Mouse (Mus musculus): ENCODE results near the gene Nceh1. TPM values are rescaled to one million over a fixed set of nuclear protein-coding genes. Genes with fewer than 3 reads are reported as not detected.
"Not testable (repeated sequence)": the region's sequence is repeated elsewhere in the genome, so short reads cannot be mapped to it uniquely, and the experiment has no call there.

The Nceh1 gene
- polyA plus RNA-seq, 1 experiment from 2014 or later: 4.1 TPM

- WGBS: 5% methylated on average over 27 of the region's 27 CpGs
- peak; percentile 38; the same call in 1 of the 2 replicates for ATAC-seq (ENCODE audit: insufficient read depth)
- Histone ChIP-seq H3K27ac (ENCODE audit: low read depth) (no peak overlapping the region), H3K4me2 (peak overlapping the region; percentile 58), H3K9ac (peak overlapping the region; percentile 25; the same call in 1 of the 2 replicates), H3K9me3 (ENCODE audit: low read depth, low read length) (no peaks in the 10 kb centered on the region; the same call in 1 of the 2 replicates), H3K4me3 (ENCODE audit: low read depth, low read length) (peak overlapping the region; percentile 26), H3K4me1 (ENCODE audit: insufficient read depth) (peaks cover 8% of the 10 kb centered on the region; the same call in 1 of the 2 replicates), H3K27me3 (ENCODE audit: insufficient read depth, low read length) (no peaks in the 10 kb centered on the region), H3K36me3 (ENCODE audit: insufficient read depth) (no peaks in the 10 kb centered on the region)
- DNase-seq: peak; percentile 41
- TF ChIP-seq CTCF (IDR thresholded peaks at IDR 0.05; ENCODE audit: low read depth): no peak
These were observed 100.4 kb downstream of the Nceh1 start for GRCm38 (mm10) chr3:27283071-27283713.

GRCm38 (mm10) chr3:27283796-27284195 lies 101.0 kb downstream of the Nceh1 start:
- WGBS: 62% methylated on average over 7 of the region's 7 CpGs
- Histone ChIP-seq H3K4me3 (ENCODE audit: low read depth, low read length) (no peak overlapping the region), H3K9ac (no peak overlapping the region; the same call in 1 of the 2 replicates), H3K27me3 (ENCODE audit: insufficient read depth, low read length) (no peaks in the 10 kb centered on the region), H3K36me3 (ENCODE audit: insufficient read depth) (no peaks in the 10 kb centered on the region), H3K4me2 (peak overlapping the region; percentile 58), H3K4me1 (ENCODE audit: insufficient read depth) (peaks cover 8% of the 10 kb centered on the region; the same call in 1 of the 2 replicates), H3K9me3 (ENCODE audit: low read depth, low read length) (no peaks in the 10 kb centered on the region; the same call in 1 of the 2 replicates), H3K27ac (ENCODE audit: low read depth) (no peak overlapping the region)
- ATAC-seq (ENCODE audit: insufficient read depth) (no peak), DNase-seq (no peak)
- TF ChIP-seq CTCF (IDR thresholded peaks at IDR 0.05; ENCODE audit: low read depth): no peak

- no peak for ATAC-seq (ENCODE audit: insufficient read depth)
- no peak overlapping the region; the same call in 1 of the 2 replicates for H3K27ac ChIP-seq (ENCODE audit: low read depth)
- H3K9me3 ChIP-seq (ENCODE audit: low read depth, low read length): no peaks in the 10 kb centered on the region; the same call in 1 of the 2 replicates
- DNase-seq: peak; percentile 13
- H3K4me1 ChIP-seq (ENCODE audit: insufficient read depth): peaks cover 8% of the 10 kb centered on the region; the same call in 1 of the 2 replicates
- no peak overlapping the region for H3K9ac ChIP-seq
- no peaks in the 10 kb centered on the region for H3K27me3 ChIP-seq (ENCODE audit: insufficient read depth, low read length)
- no peaks in the 10 kb centered on the region for H3K36me3 ChIP-seq (ENCODE audit: insufficient read depth)
- no peak overlapping the region for H3K4me2 ChIP-seq
- no peak overlapping the region for H3K4me3 ChIP-seq (ENCODE audit: low read depth, low read length)
- WGBS: 90% methylated on average over 5 of the region's 5 CpGs
- TF ChIP-seq CTCF (IDR thresholded peaks at IDR 0.05; ENCODE audit: low read depth): peak; percentile 34; the same call in 1 of the 2 replicates
These were observed 101.5 kb downstream of the Nceh1 start for GRCm38 (mm10) chr3:27284227-27284626.

DNA sequence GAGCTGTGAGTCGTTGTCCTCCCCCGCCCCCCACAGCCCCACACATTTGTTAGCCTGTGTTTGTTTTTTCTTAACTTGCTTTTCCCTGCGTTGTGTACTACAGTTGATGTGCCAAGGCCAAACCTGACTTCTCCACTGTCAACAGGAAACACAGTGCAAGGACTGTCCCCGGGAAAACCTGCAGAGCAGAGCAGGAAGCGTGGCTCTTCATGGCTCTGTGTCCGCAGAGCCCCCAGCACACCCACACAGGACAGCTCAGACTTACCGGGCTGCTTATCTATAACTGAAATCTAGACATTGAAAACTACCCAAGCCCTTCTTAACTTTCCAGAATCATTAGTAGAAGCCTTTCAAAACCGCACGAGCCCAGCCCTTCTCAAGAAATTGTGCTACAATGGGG lies 102.3 kb downstream of the Nceh1 start:
- Histone ChIP-seq H3K4me1 (ENCODE audit: insufficient read depth) (peaks cover 8% of the 10 kb centered on the region; the same call in 1 of the 2 replicates), H3K9ac (no peak overlapping the region), H3K4me3 (ENCODE audit: low read depth, low read length) (no peak overlapping the region), H3K4me2 (no peak overlapping the region), H3K36me3 (ENCODE audit: insufficient read depth) (no peaks in the 10 kb centered on the region), H3K27ac (ENCODE audit: low read depth) (no peak overlapping the region), H3K27me3 (ENCODE audit: insufficient read depth, low read length) (no peaks in the 10 kb centered on the region), H3K9me3 (ENCODE audit: low read depth, low read length) (no peaks in the 10 kb centered on the region; the same call in 1 of the 2 replicates)
- TF ChIP-seq CTCF (IDR thresholded peaks at IDR 0.05; ENCODE audit: low read depth): no peak
- WGBS: 58% methylated on average over 9 of the region's 9 CpGs
- DNase-seq: peak; percentile 49
- ATAC-seq (ENCODE audit: insufficient read depth): peak; percentile 53; the same call in 1 of the 2 replicates

- no peak for TF ChIP-seq CTCF (IDR thresholded peaks at IDR 0.05; ENCODE audit: low read depth)
- 30% methylated on average over 2 of the region's 2 CpGs for WGBS
- no peak overlapping the region for H3K27ac ChIP-seq (ENCODE audit: low read depth)
These were observed 105.5 kb downstream of the Nceh1 start for GRCm38 (mm10) chr3:27288301-27288700.

DNA sequence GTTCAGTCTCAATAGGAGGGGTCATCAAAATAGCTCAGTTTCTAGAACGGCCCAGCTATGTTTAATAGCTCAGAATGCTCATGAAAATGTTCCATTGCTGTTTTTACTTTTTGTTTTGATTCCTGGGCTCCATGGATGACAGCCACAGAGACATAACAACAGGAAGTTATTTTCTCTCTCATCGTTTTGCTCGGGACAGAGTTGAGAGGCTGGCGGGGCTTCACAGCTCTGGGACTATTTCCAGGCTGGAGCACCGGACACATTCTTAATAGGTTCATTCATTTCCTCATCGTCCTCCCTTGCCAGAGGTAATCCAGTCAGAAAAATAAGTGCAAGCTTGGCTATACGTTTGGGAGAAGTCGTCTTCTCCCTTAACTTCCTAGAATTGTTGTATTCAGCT lies 106.1 kb downstream of the Nceh1 start:
- no peak for ATAC-seq (ENCODE audit: insufficient read depth)
- no peak overlapping the region for H3K4me3 ChIP-seq (ENCODE audit: low read depth, low read length)
- no peak overlapping the region for H3K9ac ChIP-seq

More at GRCm38 (mm10) chr3:27288301-27288700, 105.5 kb downstream of the Nceh1 start:
- DNase-seq (no peak), ATAC-seq (ENCODE audit: insufficient read depth) (no peak)
- Histone ChIP-seq H3K36me3 (ENCODE audit: insufficient read depth) (no peaks in the 10 kb centered on the region), H3K9me3 (ENCODE audit: low read depth, low read length) (no peaks in the 10 kb centered on the region; the same call in 1 of the 2 replicates), H3K4me2 (no peak overlapping the region), H3K9ac (no peak overlapping the region), H3K27me3 (ENCODE audit: insufficient read depth, low read length) (no peaks in the 10 kb centered on the region), H3K4me1 (ENCODE audit: insufficient read depth) (0 out of 2 replicates have a peak, but pooled peaks cover 3% of the 10 kb centered on the region), H3K4me3 (ENCODE audit: low read depth, low read length) (no peak overlapping the region)

DNA sequence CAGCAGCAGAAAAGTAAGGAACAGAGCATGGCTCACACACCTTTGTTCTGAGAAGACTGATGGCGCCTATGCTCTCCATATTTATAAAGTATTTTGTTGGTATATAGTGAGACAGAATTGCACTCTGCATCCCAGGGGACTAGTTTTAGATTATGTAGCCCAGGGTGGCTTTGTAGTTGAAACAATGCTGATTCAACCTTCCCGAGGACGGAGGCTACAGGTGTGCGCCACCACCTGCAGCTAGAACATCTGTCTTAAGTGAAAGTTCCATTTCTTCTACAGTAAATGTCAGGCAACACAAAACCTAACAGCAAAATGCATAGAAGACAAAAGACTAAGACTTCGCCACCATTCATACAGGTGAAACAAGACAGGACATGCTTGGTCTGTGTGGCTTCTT lies 107.5 kb downstream of the Nceh1 start:
- no peak for ATAC-seq (ENCODE audit: insufficient read depth)
- Histone ChIP-seq H3K4me1 (ENCODE audit: insufficient read depth) (no peaks in the 10 kb centered on the region), H3K36me3 (ENCODE audit: insufficient read depth) (no peaks in the 10 kb centered on the region), H3K27me3 (ENCODE audit: insufficient read depth, low read length) (no peaks in the 10 kb centered on the region), H3K4me2 (no peak overlapping the region), H3K27ac (ENCODE audit: low read depth) (no peak overlapping the region), H3K9ac (no peak overlapping the region), H3K4me3 (ENCODE audit: low read depth, low read length) (no peak overlapping the region), H3K9me3 (ENCODE audit: low read depth, low read length) (no peaks in the 10 kb centered on the region)
- WGBS: 94% methylated on average over 5 of the region's 5 CpGs
- no peak for TF ChIP-seq CTCF (IDR thresholded peaks at IDR 0.05; ENCODE audit: low read depth)
- no peak for DNase-seq

More for the DNA sequence above, 106.1 kb downstream of the Nceh1 start:
- Histone ChIP-seq H3K27ac (ENCODE audit: low read depth) (no peak overlapping the region), H3K9me3 (ENCODE audit: low read depth, low read length) (no peaks in the 10 kb centered on the region; the same call in 1 of the 2 replicates), H3K36me3 (ENCODE audit: insufficient read depth) (no peaks in the 10 kb centered on the region), H3K27me3 (ENCODE audit: insufficient read depth, low read length) (no peaks in the 10 kb centered on the region), H3K4me1 (ENCODE audit: insufficient read depth) (no peaks in the 10 kb centered on the region), H3K4me2 (no peak overlapping the region)
- 19% methylated on average over 8 of the region's 8 CpGs for WGBS
- TF ChIP-seq CTCF (IDR thresholded peaks at IDR 0.05; ENCODE audit: low read depth): no peak
- peak; percentile 54 for DNase-seq

GRCm38 (mm10) chr3:27290945-27291344 lies 108.2 kb downstream of the Nceh1 start:
- ATAC-seq (ENCODE audit: insufficient read depth); DNase-seq; H3K36me3 ChIP-seq (ENCODE audit: insufficient read depth); H3K27me3 ChIP-seq (ENCODE audit: insufficient read depth, low read length); H3K4me3 ChIP-seq (ENCODE audit: low read depth, low read length); H3K27ac ChIP-seq (ENCODE audit: low read depth); H3K9ac ChIP-seq; H3K4me1 ChIP-seq (ENCODE audit: insufficient read depth); H3K4me2 ChIP-seq; H3K9me3 ChIP-seq (ENCODE audit: low read depth, low read length): not testable (repeated sequence)
- 84% methylated on average over 5 of the region's 5 CpGs for WGBS

DNA sequence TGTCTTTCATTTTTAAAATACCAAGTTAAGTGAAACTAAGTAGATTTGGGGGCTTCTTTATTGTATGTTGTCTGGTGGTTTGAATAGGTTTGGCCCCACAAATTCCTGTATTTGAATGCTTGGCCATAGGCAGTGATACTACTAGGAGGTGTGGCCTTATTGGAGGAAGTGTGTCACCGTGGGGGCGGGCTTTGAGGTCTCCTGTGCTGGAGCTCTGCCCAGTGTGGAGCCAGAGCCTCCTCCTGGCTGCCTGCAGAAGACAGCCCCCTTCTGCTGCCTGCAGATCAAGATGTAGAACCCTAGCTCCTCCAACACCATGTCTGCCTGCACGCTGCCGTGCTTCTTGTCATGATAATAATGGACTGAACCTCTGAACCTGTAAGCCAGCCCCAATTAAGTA lies 108.6 kb downstream of the Nceh1 start:
- not testable (repeated sequence) for H3K36me3 ChIP-seq (ENCODE audit: insufficient read depth); H3K4me1 ChIP-seq (ENCODE audit: insufficient read depth); H3K27me3 ChIP-seq (ENCODE audit: insufficient read depth, low read length); DNase-seq; H3K27ac ChIP-seq (ENCODE audit: low read depth); ATAC-seq (ENCODE audit: insufficient read depth); H3K9ac ChIP-seq; H3K4me3 ChIP-seq (ENCODE audit: low read depth, low read length); H3K9me3 ChIP-seq (ENCODE audit: low read depth, low read length); H3K4me2 ChIP-seq
- WGBS: 79% methylated on average over 4 of the region's 4 CpGs
